Mouse (Mus musculus) G1E (cell line): Measurements from ENCODE around the gene Zfp74.

Experiments
- CTCF ChIP-seq: IDR thresholded peaks from 2 replicates; pipeline ENCODE4 v1.5.1; 2012; ENCODE audit warnings: low read depth, low read length, inconsistent platforms, mixed read lengths
- GATA1 ChIP-seq: IDR thresholded peaks from 2 replicates; pipeline ENCODE4 v1.6.1; 2012; ENCODE audit warnings: borderline replicate concordance, low read length, inconsistent platforms, mixed read lengths
- GATA2 ChIP-seq: IDR thresholded peaks from 2 replicates; pipeline ENCODE4 v1.6.1; 2012; ENCODE audit warnings: low read depth, low read length, inconsistent platforms, borderline replicate concordance
- POLR2AphosphoS5 ChIP-seq: IDR thresholded peaks from 2 replicates; pipeline ENCODE4 v1.6.1; 2012; ENCODE audit warnings: low read depth, low read length, inconsistent platforms; ENCODE audit not compliant: insufficient replicate concordance
- TAL1 ChIP-seq: conservative IDR thresholded peaks from 2 replicates; pipeline ENCODE4 v1.6.1; 2012; ENCODE audit warnings: low read depth, low read length, inconsistent platforms, mixed read lengths

GRCm38 (mm10) chr7:29942740-29943139 lies 11.1 kb downstream of the Zfp74 start:
- no peak for TF ChIP-seq CTCF
- no peak for TF ChIP-seq GATA1
- no peak for TF ChIP-seq POLR2AphosphoS5
- no peak for TF ChIP-seq TAL1
- TF ChIP-seq GATA2: no peak
